Mouse (Mus musculus): ENCODE results near the gene Gm773. TPM values are rescaled to one million over a fixed set of nuclear protein-coding genes. Genes with fewer than 3 reads are reported as not detected.
"Not testable (repeated sequence)": the region's sequence is repeated elsewhere in the genome, so short reads cannot be mapped to it uniquely, and the experiment has no call there.

The Gm773 gene
- polyA plus RNA-seq (2015; fragmentation: Nextera tagmentation; extraction: Ambion mirVana), result not detected in 2 replicates

GRCm38 (mm10) chrX:56212771-56213170 is at the start of gene Gm773:
Gene Gm773 (minus strand): TSS chrX:56212881.
- no peak for ATAC-seq (ENCODE audit: insufficient number of reproducible peaks, low FRiP score, low TSS enrichment, low read depth)
- no peak within 1 kb of the TSS for H3K4me2 ChIP-seq (replicated peaks)

GRCm38 (mm10) chrX:56186449-56186848 is 26.2 kb downstream of the Gm773 start:
- no CpG with 5 or more reads among the region's 1 CpGs for WGBS

More at GRCm38 (mm10) chrX:56212771-56213170, at the start of gene Gm773:
- no peak within 1 kb of the TSS for H3K4me3 ChIP-seq (replicated peaks)
- no peaks in the 10 kb centered on the region for H3K9me3 ChIP-seq (replicated peaks)
- no peaks in the 10 kb centered on the region for H3K36me3 ChIP-seq
- no peak within 1 kb of the TSS for H3K9ac ChIP-seq
- no peaks in the 10 kb centered on the region for H3K27me3 ChIP-seq
- WGBS, result 87% methylated on average over 8 of the region's 8 CpGs
- H3K27ac ChIP-seq (replicated peaks), result no peak within 1 kb of the TSS
- no peaks in the 10 kb centered on the region for H3K4me1 ChIP-seq

GRCm38 (mm10) chrX:56151396-56151795 is 61.3 kb downstream of the Gm773 start:
- no peak for ATAC-seq (ENCODE audit: insufficient number of reproducible peaks, low FRiP score, low TSS enrichment, low read depth)
- no peaks in the 10 kb centered on the region for H3K9me3 ChIP-seq (replicated peaks)
- H3K27me3 ChIP-seq, result no peaks in the 10 kb centered on the region
- H3K9ac ChIP-seq, result no peak overlapping the region
- H3K4me2 ChIP-seq (replicated peaks), result no peak overlapping the region
- H3K4me1 ChIP-seq, result no peaks in the 10 kb centered on the region
- H3K4me3 ChIP-seq (replicated peaks), result no peak overlapping the region
- 99% methylated on average over 2 of the region's 2 CpGs for WGBS
- H3K27ac ChIP-seq (replicated peaks), result no peak overlapping the region
- no peaks in the 10 kb centered on the region for H3K36me3 ChIP-seq

More at GRCm38 (mm10) chrX:56186449-56186848, 26.2 kb downstream of the Gm773 start:
- ATAC-seq (ENCODE audit: insufficient number of reproducible peaks, low FRiP score, low TSS enrichment, low read depth); H3K27me3 ChIP-seq; H3K4me3 ChIP-seq (replicated peaks); H3K9me3 ChIP-seq (replicated peaks); H3K36me3 ChIP-seq; H3K9ac ChIP-seq; H3K27ac ChIP-seq (replicated peaks); H3K4me2 ChIP-seq (replicated peaks); H3K4me1 ChIP-seq: not testable (repeated sequence)

Other genes with a start within 250 kb of the Gm773 start
- gene 3830403N18Rik, start 76.3 kb downstream of the Gm773 start, polyA plus RNA-seq (2015; fragmentation: Nextera tagmentation; extraction: Ambion mirVana), result 0.59 and 0.76 TPM in 2 replicates
- 10.1 and 10.2 TPM in 2 replicates for gene Zfp449, start 133.5 kb upstream of the Gm773 start, polyA plus RNA-seq (2015; fragmentation: Nextera tagmentation; extraction: Ambion mirVana)
- gene Smim10l2a, start 161.7 kb upstream of the Gm773 start, polyA plus RNA-seq (2015; fragmentation: Nextera tagmentation; extraction: Ambion mirVana), result 4.6 and 4.8 TPM in 2 replicates
- gene Gm2174, start 235.1 kb upstream of the Gm773 start, polyA plus RNA-seq (2015; fragmentation: Nextera tagmentation; extraction: Ambion mirVana), result 2.5 and 2.6 TPM in 2 replicates
- gene Ints6l, start 242.0 kb upstream of the Gm773 start, polyA plus RNA-seq (2015; fragmentation: Nextera tagmentation; extraction: Ambion mirVana), result 30.1 and 30.8 TPM in 2 replicates

Data from embryonic facial prominence, embryonic 15.5 days (tissue).